Mouse (Mus musculus): Measurements from ENCODE around the gene Vmn1r207-ps.
"Not testable (repeated sequence)": the region's sequence is repeated elsewhere in the genome, so short reads cannot be mapped to it uniquely, and the experiment has no call there.

Vmn1r207-ps gene

DNA sequence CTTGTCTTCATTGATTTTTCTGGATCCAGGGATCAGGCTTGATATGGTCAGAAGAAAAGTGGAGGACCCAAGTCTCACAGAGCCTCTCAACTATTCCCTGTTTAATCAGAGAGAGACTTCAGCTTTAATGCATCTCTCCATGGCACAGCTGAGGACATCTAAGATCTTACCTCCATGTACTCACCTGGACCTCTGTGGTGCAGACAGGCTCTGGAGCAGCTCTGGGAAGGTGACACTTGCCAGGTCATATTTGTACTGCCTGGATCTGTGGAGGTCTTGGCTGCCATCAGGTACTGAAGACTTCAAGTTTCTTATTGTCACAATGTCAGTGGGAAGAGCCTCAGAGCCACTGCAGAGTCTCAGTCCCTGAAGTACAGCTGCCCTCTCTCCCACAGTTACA, at the start of gene Vmn1r207-ps:
Vmn1r207-ps (minus strand) TSS at position 101 of the 400 bp plus-strand sequence.
- DNase-seq (ENCODE audit: low read depth): not testable (repeated sequence)

DNA sequence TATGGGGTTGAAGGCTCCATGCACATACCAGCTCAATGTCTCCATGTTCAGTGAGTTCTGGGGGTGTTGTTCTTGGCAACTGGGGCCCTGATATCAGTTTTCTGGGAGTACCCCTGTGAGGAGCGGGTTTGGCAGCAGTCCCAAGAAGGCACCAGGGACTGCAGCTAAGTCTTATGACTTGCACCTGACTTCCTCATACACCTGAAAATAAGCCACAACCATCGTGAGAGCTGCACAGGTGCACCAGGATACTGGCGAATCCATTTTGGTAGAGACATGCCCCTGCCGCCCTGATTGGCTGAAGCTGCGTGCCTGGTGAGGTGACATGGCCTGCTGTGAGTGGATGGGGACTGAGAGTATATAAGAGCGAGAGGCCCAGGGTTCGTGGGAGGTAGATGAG, 47.9 kb upstream of the Vmn1r207-ps start, which contains the start of gene Vmn1r208:
Vmn1r208 (minus strand) TSS at position 101 of the 400 bp plus-strand sequence.
- not testable (repeated sequence) for DNase-seq (ENCODE audit: low read depth)

DNA sequence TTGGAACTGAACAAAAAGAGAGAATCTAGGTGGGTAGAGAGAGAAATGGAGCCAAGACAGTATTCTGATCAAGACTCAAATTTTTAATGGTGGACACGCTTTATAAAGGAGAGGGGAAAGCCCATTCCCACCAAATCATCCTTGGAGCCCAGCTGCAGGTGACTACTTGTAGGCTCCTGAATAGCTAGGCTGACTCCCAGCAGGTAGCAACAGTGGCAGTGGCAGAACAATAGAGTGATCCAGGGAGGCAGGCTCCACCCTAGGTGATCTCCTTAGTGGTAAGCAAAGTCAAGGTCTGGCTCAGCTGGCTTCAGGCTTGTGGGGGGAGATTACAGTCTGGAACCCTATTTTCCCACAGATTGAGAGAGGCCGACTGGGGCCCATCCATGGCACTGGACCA, 42.2 kb upstream of the Vmn1r207-ps start:
- DNase-seq (ENCODE audit: low read depth): not testable (repeated sequence)

DNA sequence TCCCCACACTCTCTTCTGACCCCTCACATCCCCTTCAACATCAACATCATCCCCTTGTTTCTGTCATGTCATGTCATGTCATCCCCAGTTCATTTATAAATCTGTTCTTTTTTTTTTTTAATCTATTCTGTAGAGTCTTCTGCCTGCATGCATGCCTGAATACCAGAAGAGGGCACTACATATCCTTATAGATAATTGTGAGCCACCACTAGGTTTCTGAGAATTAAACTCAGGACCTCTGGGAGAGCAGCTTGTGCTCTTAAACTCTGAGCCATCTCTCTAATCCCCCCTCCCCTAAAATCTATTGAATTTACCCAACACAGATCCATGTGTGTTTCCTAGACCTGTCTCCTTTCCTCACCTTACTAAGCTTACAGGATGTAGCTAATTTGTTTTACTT, 18.1 kb upstream of the Vmn1r207-ps start:
- DNase-seq (ENCODE audit: low read depth): no peak

DNA sequence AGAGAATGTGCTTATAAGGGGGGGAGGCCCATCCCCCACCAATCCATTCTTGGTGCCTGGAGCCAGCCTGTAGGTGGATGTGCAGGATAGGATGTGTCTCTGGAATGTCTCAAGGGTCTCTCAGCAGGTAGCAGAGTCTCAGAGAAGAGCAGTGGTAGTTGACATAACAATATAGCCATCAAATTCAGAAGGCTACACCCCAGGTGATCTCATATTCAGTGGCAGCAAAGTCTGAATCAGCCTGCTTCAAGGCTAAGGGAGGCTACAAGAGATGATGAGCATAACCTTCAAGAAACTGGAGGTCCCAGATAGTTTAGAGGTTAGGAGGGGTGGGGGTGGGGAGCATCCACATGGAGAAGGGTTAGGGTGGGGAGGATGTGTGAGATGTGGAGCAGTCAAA, 22.5 kb downstream of the Vmn1r207-ps start:
- not testable (repeated sequence) for DNase-seq (ENCODE audit: low read depth)

DNA sequence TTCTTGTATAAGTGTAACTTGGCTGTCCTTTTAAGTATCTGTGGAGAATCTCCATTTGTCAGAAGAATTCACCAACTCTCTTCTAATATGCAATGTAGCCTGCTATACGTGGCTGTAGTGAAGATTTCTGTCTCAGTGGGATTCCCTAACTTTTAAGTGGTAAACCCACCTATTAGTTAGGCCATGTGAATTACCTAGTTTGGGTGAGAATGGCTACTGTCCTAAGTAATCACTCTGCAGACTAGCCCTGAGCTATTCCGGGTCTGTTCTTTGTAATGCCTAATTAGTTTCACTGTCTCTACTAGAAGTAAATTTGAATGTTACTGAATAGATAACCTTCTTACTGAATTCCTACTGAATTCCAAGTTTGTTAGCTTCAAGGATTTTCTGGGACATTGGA, 26.5 kb downstream of the Vmn1r207-ps start:
- DNase-seq (ENCODE audit: low read depth): not testable (repeated sequence)
